Mouse (Mus musculus) CD8-positive naive resting alpha-beta T cell, adult 2 months (primary cell): ENCODE results near the gene Lrrc61.

ENCODE experiments used
- DNase-seq, 2 experiments: peaks; one replicate each; pipeline ENCODE4 v3.0.0; 2022; ENCODE audit warnings: low read depth in 2 of 2, low spot score in 2 of 2

The Lrrc61 gene

GRCm38 (mm10) chr6:48546858-48547257, 7.7 kb upstream of the Lrrc61 start:
- no peak for DNase-seq

- no peak for DNase-seq
Observed at GRCm38 (mm10) chr6:48548314-48548713, 6.3 kb upstream of the Lrrc61 start.

GRCm38 (mm10) chr6:48552918-48553317, 1.7 kb upstream of the Lrrc61 start:
- no peak for DNase-seq

GRCm38 (mm10) chr6:48553819-48554218, 777 bp upstream of the Lrrc61 start:
- DNase-seq: no peak

GRCm38 (mm10) chr6:48555104-48555890, 701 bp downstream of the Lrrc61 start:
- DNase-seq: no peak

- no peak for DNase-seq
Observed at GRCm38 (mm10) chr6:48555956-48556355, 1.4 kb downstream of the Lrrc61 start.

- DNase-seq: no peak
Observed at GRCm38 (mm10) chr6:48565693-48566310, 11.2 kb downstream of the Lrrc61 start.

- no peak for DNase-seq
Observed at GRCm38 (mm10) chr6:48566312-48566711, 11.7 kb downstream of the Lrrc61 start.

- DNase-seq: no peak
Observed at GRCm38 (mm10) chr6:48568036-48568984, 13.7 kb downstream of the Lrrc61 start.

- no peak for DNase-seq
Observed at GRCm38 (mm10) chr6:48569065-48569807, 14.6 kb downstream of the Lrrc61 start.

- DNase-seq: no peak
Observed at GRCm38 (mm10) chr6:48572014-48572413, 17.4 kb downstream of the Lrrc61 start.

GRCm38 (mm10) chr6:48572572-48573061, 18.0 kb downstream of the Lrrc61 start, which contains the start of gene Rarres2:
Gene Rarres2, minus strand, starts transcription at chr6:48572789.
- no peak for DNase-seq

- no peak for DNase-seq
Observed at GRCm38 (mm10) chr6:48573280-48573679, 18.7 kb downstream of the Lrrc61 start.

- DNase-seq: no peak
Observed at GRCm38 (mm10) chr6:48573981-48574380, 19.4 kb downstream of the Lrrc61 start.

- no peak for DNase-seq
Observed at GRCm38 (mm10) chr6:48578736-48579135, 24.1 kb downstream of the Lrrc61 start.

- DNase-seq: no peak
Observed at GRCm38 (mm10) chr6:48579215-48579648, 24.6 kb downstream of the Lrrc61 start.

- no peak for DNase-seq
Observed at GRCm38 (mm10) chr6:48581257-48581656, 26.7 kb downstream of the Lrrc61 start.

- DNase-seq: peak; percentile 44 to 59
Observed at GRCm38 (mm10) chr6:48582037-48582436, 27.4 kb downstream of the Lrrc61 start.

- DNase-seq: no peak
Observed at GRCm38 (mm10) chr6:48589194-48589750, 34.7 kb downstream of the Lrrc61 start, which contains the start of gene Gm45021. Gene Gm45021, plus strand, starts transcription at chr6:48589610.

- DNase-seq: no peak
Observed at GRCm38 (mm10) chr6:48591221-48591845, 36.7 kb downstream of the Lrrc61 start.
